Mouse (Mus musculus) small intestine, adult 2 months (tissue): ENCODE results near the gene Dhx36.

Source experiments
- CTCF ChIP-seq: fragments of 200-500 bp; IDR thresholded peaks from 2 replicates; pipeline ENCODE4 v1.5.1; 2012; ENCODE audit warnings: low read depth, mild to moderate bottlenecking, control low read depth, inconsistent platforms, low read length, moderate library complexity, mixed read lengths; ENCODE audit not compliant: insufficient replicate concordance, insufficient read length; ENCODE audit errors: extremely low read depth
- POLR2A ChIP-seq: fragments of 200-500 bp; IDR thresholded peaks from 2 replicates; pipeline ENCODE4 v1.6.1; 2012; ENCODE audit warnings: low read depth, mild to moderate bottlenecking, control low read depth, inconsistent platforms, low read length, moderate library complexity

GRCm38 (mm10) chr3:62418387-62419138, 88.2 kb downstream of the Dhx36 start:
- TF ChIP-seq CTCF (no peak), POLR2A (no peak)
